ENCODE assay signal across 8 mouse cellular contexts in the genomic region with DNA sequence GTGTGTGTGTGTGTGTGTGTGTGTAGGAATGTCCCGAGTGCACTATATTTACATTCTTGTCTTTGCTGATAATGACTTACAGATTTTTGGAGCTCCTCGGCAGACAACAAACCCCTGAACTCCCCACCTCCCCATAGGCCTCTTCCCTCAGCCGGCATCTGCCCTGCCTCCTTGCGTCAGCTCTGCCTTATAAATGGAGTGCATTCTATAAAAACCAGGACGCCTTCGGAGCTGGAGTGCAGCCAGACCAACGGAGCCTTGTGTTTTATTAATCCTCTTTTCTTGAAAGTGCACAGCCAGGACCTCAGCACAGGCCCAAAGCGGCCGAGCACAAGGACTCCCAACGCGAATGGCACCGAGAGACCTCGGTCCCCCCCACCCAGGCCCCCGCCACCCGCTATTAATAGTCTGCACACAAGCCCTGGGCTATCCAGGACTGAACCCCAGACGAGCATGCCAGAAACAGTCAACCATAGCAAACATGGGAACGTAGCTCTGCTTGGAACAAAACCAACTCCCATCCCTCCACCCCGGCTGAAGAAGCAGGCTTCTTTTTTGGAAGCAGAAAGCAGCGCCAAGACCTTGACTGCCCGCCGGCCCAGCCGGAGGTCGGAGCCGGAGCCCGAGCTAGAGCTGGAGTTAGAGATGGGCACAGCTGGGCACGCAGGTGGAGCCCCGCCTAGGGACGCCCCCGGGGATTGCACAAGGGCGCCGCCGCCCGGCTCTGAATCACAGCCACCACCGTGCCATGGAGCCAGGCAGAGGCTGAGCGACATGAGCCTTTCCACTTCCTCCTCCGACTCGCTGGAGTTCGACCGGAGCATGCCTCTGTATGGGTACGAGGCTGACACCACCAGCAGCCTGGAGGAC. TPM values are rescaled to one million over a fixed set of nuclear protein-coding genes. Genes with fewer than 3 reads are reported as not detected.
A peak's percentile ranks its signal among the peaks of the same experiment; 100 is the strongest.
DNase-seq lines count a peak whose midpoint lies in the region; ATAC-seq and TF ChIP-seq lines count a peak whose summit lies in the region.

No protein-coding gene starts in this region.

- H3K27ac ChIP-seq in forebrain, embryonic 16.5 days (ENCODE audit: low read length) = peak overlapping the region; percentile 73
- H3K27ac ChIP-seq in liver, embryonic 16.5 days (ENCODE audit: low read length) = no peak overlapping the region
- H3K27ac ChIP-seq in neural tube, embryonic 13.5 days (replicated peaks) = peak overlapping the region; percentile 91

- intact Hi-C loops in heart, postnatal 14 days (cut with DNase I) = loop anchor here (5.0 kb wide), 1 partner anchor 38 kb away; no protein-coding TSS in a partner anchor

- H3K36me3 ChIP-seq in E14TG2a.4 (ENCODE audit: insufficient read depth, low read length) = no peaks in the 10 kb centered on the region
- H3K36me3 ChIP-seq in forebrain, embryonic 16.5 days (ENCODE audit: control insufficient read depth, insufficient read depth) = no peaks in the 10 kb centered on the region
- H3K36me3 ChIP-seq in liver, embryonic 16.5 days (ENCODE audit: control insufficient read depth, insufficient read depth) = no peaks in the 10 kb centered on the region
- H3K36me3 ChIP-seq in neural tube, embryonic 13.5 days = no peaks in the 10 kb centered on the region

- peaks cover 41% of the 10 kb centered on the region for H3K4me1 ChIP-seq in E14TG2a.4 (replicated peaks; ENCODE audit: low read depth, low read length)
- peaks cover 25% of the 10 kb centered on the region for H3K4me1 ChIP-seq in forebrain, embryonic 16.5 days (replicated peaks; ENCODE audit: control insufficient read depth, insufficient read depth, low read length)
- H3K4me1 ChIP-seq in liver, embryonic 16.5 days (ENCODE audit: control insufficient read depth, low read depth, low read length) = peaks cover 5% of the 10 kb centered on the region
- H3K4me1 ChIP-seq in neural tube, embryonic 13.5 days (replicated peaks) = peaks cover 41% of the 10 kb centered on the region

- peak overlapping the region; percentile 57 for H3K9ac ChIP-seq in forebrain, embryonic 16.5 days (replicated peaks; ENCODE audit: low read depth, low read length)
- H3K9ac ChIP-seq in liver, embryonic 16.5 days (ENCODE audit: low read depth, low read length) = no peak overlapping the region
- H3K9ac ChIP-seq in neural tube, embryonic 13.5 days = peak overlapping the region; percentile 60

- DNase-seq in cerebellum, adult 18-20 months = peak; percentile 81 to 87
- DNase-seq in heart, postnatal 14 days = peak; percentile 85 to 88
- DNase-seq in layer of hippocampus, adult 18-20 months (ENCODE audit: low spot score in 2 of 2) = peak; percentile 82 to 94
- DNase-seq in testis, postnatal 14 days (ENCODE audit: low spot score) = peak; percentile 66

- H3K9me3 ChIP-seq in E14TG2a.4 (ENCODE audit: low read length) = no peaks in the 10 kb centered on the region
- H3K9me3 ChIP-seq in forebrain, embryonic 16.5 days (ENCODE audit: control insufficient read depth, low read length) = no peaks in the 10 kb centered on the region
- H3K9me3 ChIP-seq in liver, embryonic 16.5 days (replicated peaks; ENCODE audit: control insufficient read depth, low read length) = no peaks in the 10 kb centered on the region
- no peaks in the 10 kb centered on the region for H3K9me3 ChIP-seq in neural tube, embryonic 13.5 days

- WGBS in forebrain, embryonic 16.5 days = 4% methylated on average over 40 of the region's 40 CpGs
- WGBS in liver, embryonic 16.5 days (ENCODE audit: insufficient replicate concordance) = 30% methylated on average over 40 of the region's 40 CpGs
- 19% methylated on average over 40 of the region's 40 CpGs for WGBS in neural tube, embryonic 13.5 days

- peak overlapping the region; percentile 69 for H3K4me3 ChIP-seq in E14TG2a.4 (replicated peaks; ENCODE audit: low read length)
- peak overlapping the region; percentile 46 for H3K4me3 ChIP-seq in forebrain, embryonic 16.5 days (replicated peaks; ENCODE audit: low read length)
- peak overlapping the region; percentile 27; the same call in 1 of the 2 replicates for H3K4me3 ChIP-seq in liver, embryonic 16.5 days (ENCODE audit: low read depth, low read length)
- peak overlapping the region; percentile 33 for H3K4me3 ChIP-seq in neural tube, embryonic 13.5 days

- no peak for TF ChIP-seq CTCF in E14TG2a.4 (conservative IDR thresholded peaks at IDR 0.05; ENCODE audit: low read length)

- peak; percentile 86 for ATAC-seq in forebrain, embryonic 16.5 days
- peak; percentile 37 for ATAC-seq in liver, embryonic 16.5 days (ENCODE audit: low read depth)
- peak; percentile 87 for ATAC-seq in neural tube, embryonic 13.5 days (ENCODE audit: low read depth)

- H3K27me3 ChIP-seq in E14TG2a.4 (ENCODE audit: insufficient read depth, low read length) = peaks cover 20% of the 10 kb centered on the region
- H3K27me3 ChIP-seq in forebrain, embryonic 16.5 days (replicated peaks; ENCODE audit: control insufficient read depth, insufficient read depth, low read length) = no peaks in the 10 kb centered on the region
- H3K27me3 ChIP-seq in liver, embryonic 16.5 days (ENCODE audit: control insufficient read depth, insufficient read depth, low read depth, low read length) = no peaks in the 10 kb centered on the region
- no peaks in the 10 kb centered on the region for H3K27me3 ChIP-seq in neural tube, embryonic 13.5 days

- peak overlapping the region; percentile 71 for H3K4me2 ChIP-seq in forebrain, embryonic 16.5 days (ENCODE audit: low read length)
- peak overlapping the region; percentile 50 for H3K4me2 ChIP-seq in liver, embryonic 16.5 days (ENCODE audit: low read depth, low read length)
- H3K4me2 ChIP-seq in neural tube, embryonic 13.5 days = peak overlapping the region; percentile 56

RNA-seq across cellular contexts. Expression of gene Naa20, which starts 41.7 kb away (rescaled TPM):
- 127 and 128 TPM in 2 replicates for polyA plus RNA-seq in forebrain, embryonic 16.5 days (2015; fragmentation: Nextera tagmentation; extraction: Ambion mirVana)
- 10 to 100 TPM; 94.1 to 99.6 TPM for total RNA-seq in heart, postnatal 14 days (2021)
- total RNA-seq in layer of hippocampus, adult 18-20 months (2021) = 10 to 100 TPM; 66.3 to 68.5 TPM
- 39.7 and 43.8 TPM in 2 replicates for polyA plus RNA-seq in liver, embryonic 16.5 days (2015; fragmentation: Nextera tagmentation; extraction: Ambion mirVana)
- polyA plus RNA-seq in neural tube, embryonic 13.5 days (2015; fragmentation: Nextera tagmentation; extraction: Ambion mirVana) = 127 and 135 TPM in 2 replicates

Comparison
In these comparisons a context has a peak if more than half of its experiments do, and no peak if none do; other contexts are left out.
1. ATAC-seq: peak in every context shown above with its lines; median percentile 87 in neural tube, embryonic 13.5 days; 86 in forebrain, embryonic 16.5 days; 37 in liver, embryonic 16.5 days.